Mouse (Mus musculus): ENCODE results near the gene Spo11.

DNA sequence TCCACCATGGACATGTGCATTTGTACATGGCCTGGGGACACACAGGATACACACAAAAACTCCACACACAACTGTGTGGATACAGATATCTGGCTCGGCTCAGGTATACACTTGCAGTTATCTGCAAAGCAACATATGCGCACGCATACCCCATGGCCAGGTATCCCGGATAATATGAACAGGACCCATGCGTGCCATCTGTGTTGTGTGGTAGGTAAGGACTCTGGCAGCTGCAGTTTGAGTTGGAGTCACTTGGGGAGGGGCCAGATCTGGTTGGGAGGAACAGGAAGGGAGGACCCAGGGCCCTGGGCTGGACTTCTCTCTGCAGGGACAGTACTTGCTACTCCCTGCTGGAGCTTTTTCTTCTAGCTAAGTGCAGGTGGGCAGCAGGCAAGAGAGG is 58.2 kb downstream of the Spo11 start:
- TF ChIP-seq POLR2A (IDR thresholded peaks at IDR 0.05; ENCODE audit: borderline replicate concordance, low read depth, low read length) (no peak), CTCF (IDR thresholded peaks at IDR 0.05; ENCODE audit: low read depth, low read length) (no peak)
